Mouse (Mus musculus): ENCODE results near the gene Rem2. TPM values are rescaled to one million over a fixed set of nuclear protein-coding genes. Genes with fewer than 3 reads are reported as not detected.

The Rem2 gene
- polyA plus RNA-seq, 1 experiment: 0.22 TPM

DNA sequence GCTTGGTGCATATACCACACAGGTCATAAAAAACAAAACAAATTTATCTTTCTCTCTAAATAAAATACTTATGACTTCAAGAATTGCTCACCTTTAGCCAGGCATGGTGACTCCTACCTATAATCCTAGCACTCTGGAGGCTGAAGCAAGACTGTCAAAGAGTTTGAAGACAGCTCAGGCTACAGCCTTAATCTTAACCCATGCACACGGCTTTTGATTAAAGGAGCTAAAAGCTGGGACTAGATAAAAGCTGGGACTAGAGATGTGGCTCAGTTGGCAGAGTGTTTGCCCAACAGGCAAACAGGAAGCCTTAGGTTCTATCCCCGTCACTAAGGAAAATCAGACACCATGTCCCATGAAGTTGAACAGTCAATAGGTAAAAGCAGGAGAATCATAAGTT is 27.2 kb downstream of the Rem2 start:
- WGBS: 72% methylated on average over 2 of the region's 2 CpGs
- TF ChIP-seq CTCF (IDR thresholded peaks at IDR 0.05; ENCODE audit: extremely low read depth, insufficient read depth, insufficient read length, insufficient replicate concordance) (no peak), POLR2A (IDR thresholded peaks at IDR 0.05; ENCODE audit: low read depth, low read length) (no peak)
- no peak for DNase-seq (ENCODE audit: low read depth in 1 of 2, low spot score in 2 of 2)
- Histone ChIP-seq H3K27ac (ENCODE audit: insufficient read depth, low read length) (no peak overlapping the region), H3K4me3 (ENCODE audit: extremely low read depth, insufficient read depth, insufficient read length) (no peak overlapping the region), H3K36me3 (ENCODE audit: control insufficient read depth, insufficient read depth, low read length) (peaks cover 8% of the 10 kb centered on the region), H3K27me3 (ENCODE audit: control insufficient read depth, insufficient read depth, low read length) (no peaks in the 10 kb centered on the region), H3K4me1 (ENCODE audit: control insufficient read depth, insufficient read depth, insufficient read length) (no peaks in the 10 kb centered on the region)

DNA sequence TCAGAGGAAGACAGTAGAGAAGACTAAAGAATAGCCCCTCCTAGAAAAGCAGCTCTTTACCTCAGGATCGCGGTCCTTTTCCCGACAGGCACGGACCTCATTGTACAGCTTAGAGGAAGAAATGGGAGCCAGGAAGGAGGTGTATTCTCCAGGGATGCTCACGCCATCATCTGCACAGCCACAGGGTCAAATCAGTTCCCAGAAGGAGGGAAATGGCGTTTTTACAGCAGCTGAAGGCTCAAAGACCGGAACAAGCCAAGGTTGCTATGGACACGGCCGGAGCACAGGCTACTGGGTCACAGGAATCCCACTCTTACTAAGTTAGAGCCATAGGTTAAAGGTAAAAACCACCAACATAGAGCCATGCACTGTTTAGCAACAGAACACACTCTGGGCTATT is 33.9 kb downstream of the Rem2 start:
- Histone ChIP-seq H3K27ac (ENCODE audit: insufficient read depth, low read length) (no peak overlapping the region), H3K4me3 (ENCODE audit: extremely low read depth, insufficient read depth, insufficient read length) (no peak overlapping the region), H3K36me3 (ENCODE audit: control insufficient read depth, insufficient read depth, low read length) (peaks cover 47% of the 10 kb centered on the region), H3K4me1 (ENCODE audit: control insufficient read depth, insufficient read depth, insufficient read length) (no peaks in the 10 kb centered on the region), H3K27me3 (ENCODE audit: control insufficient read depth, insufficient read depth, low read length) (no peaks in the 10 kb centered on the region)
- no peak for TF ChIP-seq CTCF (IDR thresholded peaks at IDR 0.05; ENCODE audit: extremely low read depth, insufficient read depth, insufficient read length, insufficient replicate concordance)
- no peak for TF ChIP-seq POLR2A (IDR thresholded peaks at IDR 0.05; ENCODE audit: low read depth, low read length)
- 94% methylated on average over 9 of the region's 9 CpGs for WGBS
- no peak for DNase-seq (ENCODE audit: low read depth in 1 of 2, low spot score in 2 of 2)

- no peaks in the 10 kb centered on the region for H3K27me3 ChIP-seq (ENCODE audit: control insufficient read depth, insufficient read depth, low read length)
- peak overlapping the region; percentile 80 for H3K27ac ChIP-seq (ENCODE audit: insufficient read depth, low read length)
- 3% methylated on average over 17 of the region's 17 CpGs for WGBS
- no peak for DNase-seq (ENCODE audit: low read depth in 1 of 2, low spot score in 2 of 2)
- H3K4me1 ChIP-seq (ENCODE audit: control insufficient read depth, insufficient read depth, insufficient read length): peaks cover 10% of the 10 kb centered on the region
- H3K4me3 ChIP-seq (ENCODE audit: extremely low read depth, insufficient read depth, insufficient read length): peak overlapping the region; percentile 98
- no peak for TF ChIP-seq CTCF (IDR thresholded peaks at IDR 0.05; ENCODE audit: extremely low read depth, insufficient read depth, insufficient read length, insufficient replicate concordance)
- TF ChIP-seq POLR2A (IDR thresholded peaks at IDR 0.05; ENCODE audit: low read depth, low read length): no peak
- H3K36me3 ChIP-seq (ENCODE audit: control insufficient read depth, insufficient read depth, low read length): peaks cover 11% of the 10 kb centered on the region
Measured at GRCm38 (mm10) chr14:54516710-54517310, 40.9 kb downstream of the Rem2 start.

DNA sequence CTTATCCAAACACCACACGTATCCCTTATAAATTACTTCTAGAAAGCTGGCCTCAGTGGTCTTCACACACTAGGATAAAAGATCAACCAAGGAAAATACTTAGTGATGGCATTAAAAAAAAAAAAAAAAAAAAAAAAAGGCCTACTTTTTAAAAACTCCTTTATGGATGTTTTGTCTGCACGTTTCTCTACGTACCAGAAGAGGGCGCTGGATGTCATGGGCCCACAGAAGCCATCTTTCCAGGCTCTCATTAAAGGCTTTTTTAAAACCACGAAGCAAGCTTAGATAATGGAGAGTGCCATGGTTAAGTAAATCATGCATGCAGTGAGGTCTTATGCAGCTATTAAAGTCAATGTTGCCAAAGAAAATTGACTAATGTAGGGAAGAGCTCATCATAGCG is 47.7 kb downstream of the Rem2 start:
- Histone ChIP-seq H3K27ac (ENCODE audit: insufficient read depth, low read length) (no peak overlapping the region), H3K4me1 (ENCODE audit: control insufficient read depth, insufficient read depth, insufficient read length) (peaks cover 6% of the 10 kb centered on the region), H3K4me3 (ENCODE audit: extremely low read depth, insufficient read depth, insufficient read length) (no peak overlapping the region), H3K27me3 (ENCODE audit: control insufficient read depth, insufficient read depth, low read length) (no peaks in the 10 kb centered on the region; the same call in 1 of the 2 replicates), H3K36me3 (ENCODE audit: control insufficient read depth, insufficient read depth, low read length) (no peaks in the 10 kb centered on the region)
- DNase-seq (ENCODE audit: low read depth in 1 of 2, low spot score in 2 of 2): no peak
- TF ChIP-seq POLR2A (IDR thresholded peaks at IDR 0.05; ENCODE audit: low read depth, low read length): no peak
- no peak for TF ChIP-seq CTCF (IDR thresholded peaks at IDR 0.05; ENCODE audit: extremely low read depth, insufficient read depth, insufficient read length, insufficient replicate concordance)
- WGBS: 51% methylated on average over 6 of the region's 6 CpGs

DNA sequence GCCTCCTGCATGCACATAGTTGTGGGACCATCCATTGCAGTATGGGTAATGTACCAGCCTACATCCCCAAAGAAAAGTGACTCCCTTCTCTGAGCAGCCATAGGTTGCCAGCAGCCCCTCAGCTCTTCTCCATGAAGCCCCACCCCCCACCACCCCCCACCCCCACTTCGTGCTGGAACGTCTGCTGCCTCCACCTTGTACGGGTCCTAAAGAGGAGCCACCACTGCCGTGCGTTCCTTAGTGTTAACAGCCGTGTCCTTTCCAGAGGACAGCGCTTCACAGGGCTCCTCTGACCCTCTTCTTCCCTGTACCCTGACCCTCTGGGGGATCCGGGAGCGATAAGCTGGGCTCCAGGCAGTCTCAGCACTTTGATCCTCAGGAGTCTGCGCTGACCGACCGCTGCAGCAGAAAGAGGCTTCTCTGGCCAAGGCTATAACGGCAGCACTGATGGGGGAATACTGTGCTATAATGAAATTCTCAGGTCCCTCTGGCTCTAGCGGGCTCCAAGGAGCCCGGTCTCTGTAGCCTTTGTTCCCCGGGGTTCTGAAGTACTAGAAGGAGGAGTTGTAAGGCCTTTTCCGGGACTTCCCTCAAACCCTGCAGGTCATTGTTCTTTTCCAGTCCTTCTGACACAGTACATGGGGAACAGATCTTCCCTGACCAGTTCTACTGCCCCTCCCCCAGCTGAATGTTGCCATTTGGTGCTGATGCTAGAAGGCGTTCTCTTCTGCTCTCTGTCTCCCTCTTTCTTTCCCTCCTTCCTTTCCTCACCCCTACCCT is 51.5 kb downstream of the Rem2 start:
- H3K4me1 ChIP-seq (ENCODE audit: control insufficient read depth, insufficient read depth, insufficient read length): peaks cover 2% of the 10 kb centered on the region; the same call in 1 of the 2 replicates
- no peak for DNase-seq (ENCODE audit: low read depth in 1 of 2, low spot score in 2 of 2)
- 10% methylated on average over 18 of the region's 18 CpGs for WGBS
- H3K36me3 ChIP-seq (ENCODE audit: control insufficient read depth, insufficient read depth, low read length): no peaks in the 10 kb centered on the region
- no peak overlapping the region for H3K27ac ChIP-seq (ENCODE audit: insufficient read depth, low read length)
- H3K4me3 ChIP-seq (ENCODE audit: extremely low read depth, insufficient read depth, insufficient read length): no peak overlapping the region
- H3K27me3 ChIP-seq (ENCODE audit: control insufficient read depth, insufficient read depth, low read length): no peaks in the 10 kb centered on the region; the same call in 1 of the 2 replicates
- TF ChIP-seq CTCF (IDR thresholded peaks at IDR 0.05; ENCODE audit: extremely low read depth, insufficient read depth, insufficient read length, insufficient replicate concordance): no peak
- TF ChIP-seq POLR2A (IDR thresholded peaks at IDR 0.05; ENCODE audit: low read depth, low read length): no peak

- TF ChIP-seq POLR2A (IDR thresholded peaks at IDR 0.05; ENCODE audit: low read depth, low read length) (no peak), CTCF (IDR thresholded peaks at IDR 0.05; ENCODE audit: extremely low read depth, insufficient read depth, insufficient read length, insufficient replicate concordance) (no peak)
- WGBS: 23% methylated on average over 5 of the region's 5 CpGs
- Histone ChIP-seq H3K27me3 (ENCODE audit: control insufficient read depth, insufficient read depth, low read length) (no peaks in the 10 kb centered on the region; the same call in 1 of the 2 replicates), H3K4me3 (ENCODE audit: extremely low read depth, insufficient read depth, insufficient read length) (no peak overlapping the region), H3K36me3 (ENCODE audit: control insufficient read depth, insufficient read depth, low read length) (no peaks in the 10 kb centered on the region), H3K4me1 (ENCODE audit: control insufficient read depth, insufficient read depth, insufficient read length) (peaks cover 2% of the 10 kb centered on the region; the same call in 1 of the 2 replicates), H3K27ac (ENCODE audit: insufficient read depth, low read length) (no peak overlapping the region)
- no peak for DNase-seq (ENCODE audit: low read depth in 1 of 2, low spot score in 2 of 2)
Measured at GRCm38 (mm10) chr14:54528007-54528393, 52.1 kb downstream of the Rem2 start.
